Mouse (Mus musculus) left cerebral cortex, adult 9 months (tissue): ENCODE measurements around the gene Gramd1b.

Source experiments
- DNase-seq, 2 experiments: peaks; one replicate each; pipeline ENCODE4 v3.0.0; 2022; ENCODE audit warnings: low spot score in 2 of 2

Gene Gramd1b

DNA sequence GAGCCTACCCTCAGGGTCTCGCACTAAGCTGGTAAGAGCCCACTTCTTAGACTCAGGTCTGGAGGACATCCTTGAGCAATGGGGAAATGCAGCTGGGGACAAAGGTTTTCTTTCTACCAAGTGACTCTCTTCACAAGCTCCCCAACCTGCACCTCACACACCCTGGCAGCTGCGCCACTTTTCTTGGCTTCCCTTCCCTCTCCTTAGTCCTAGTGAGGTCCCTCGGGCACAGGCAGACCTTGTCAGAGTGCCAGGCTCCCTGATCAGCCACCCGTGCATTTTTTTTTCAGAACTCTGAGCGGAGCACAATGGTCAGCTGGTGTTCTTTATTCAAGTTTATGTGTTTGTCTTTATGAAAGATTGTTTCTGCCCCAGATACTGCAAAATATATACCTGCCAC lies 194.5 kb downstream of the Gramd1b start:
- no peak for DNase-seq

DNA sequence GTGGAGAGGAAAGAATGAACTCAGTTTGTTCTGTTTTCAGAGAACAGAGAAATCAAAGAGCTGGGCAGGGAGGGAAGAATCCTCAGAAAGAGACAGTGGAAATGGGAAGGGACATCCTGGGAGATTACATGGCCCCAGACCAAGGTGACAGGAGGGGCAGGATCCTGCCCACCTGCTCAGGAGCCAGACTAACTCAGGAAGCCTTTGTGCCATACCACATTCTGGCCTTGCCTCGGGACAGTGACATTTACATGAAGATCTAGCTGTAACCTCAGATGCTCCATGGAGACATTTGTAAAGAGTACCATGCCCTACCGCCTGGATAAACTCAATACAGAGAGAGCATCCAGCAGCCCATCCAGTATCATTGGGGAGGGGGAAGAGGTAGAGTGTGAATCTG lies 196.6 kb downstream of the Gramd1b start:
- no peak for DNase-seq

DNA sequence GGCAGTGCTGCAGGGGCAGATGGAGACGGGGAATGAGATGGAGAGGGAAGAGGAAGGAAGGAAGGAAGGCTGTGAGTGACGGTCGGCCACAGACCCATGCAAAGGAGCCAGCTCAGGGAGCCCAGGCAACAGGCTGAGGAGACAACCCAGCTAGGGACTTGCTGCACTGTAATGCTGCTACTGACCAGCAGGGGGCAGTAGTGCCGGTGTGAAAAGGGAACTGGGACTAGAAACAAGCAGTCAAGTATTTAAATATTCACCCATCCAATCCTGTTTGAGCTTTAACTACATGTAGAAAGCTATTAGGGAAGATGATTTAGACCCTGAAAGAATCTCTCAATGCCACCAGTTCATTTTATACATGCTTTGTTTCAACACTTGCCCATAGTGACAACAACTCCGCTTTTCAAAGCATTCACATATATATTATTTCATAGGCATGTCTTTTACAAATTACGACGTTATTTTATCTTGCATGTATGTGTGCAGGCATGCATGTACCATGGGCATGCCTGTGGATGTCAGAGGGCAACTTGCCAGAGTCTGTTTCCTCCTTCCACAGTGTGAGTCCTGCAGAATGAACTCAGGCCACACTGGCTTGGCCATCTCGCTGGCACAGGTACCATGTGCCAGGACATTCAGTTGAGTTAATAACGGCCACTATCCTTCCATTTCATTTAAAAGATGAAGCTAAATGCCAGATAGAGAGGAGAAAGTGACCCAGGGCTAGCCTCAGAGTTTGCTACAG lies 197.4 kb downstream of the Gramd1b start:
- DNase-seq: peak in 1 of 2 experiments; percentile 85

GRCm38 (mm10) chr9:40332731-40333648 lies 198.2 kb downstream of the Gramd1b start:
- no peak for DNase-seq

DNA sequence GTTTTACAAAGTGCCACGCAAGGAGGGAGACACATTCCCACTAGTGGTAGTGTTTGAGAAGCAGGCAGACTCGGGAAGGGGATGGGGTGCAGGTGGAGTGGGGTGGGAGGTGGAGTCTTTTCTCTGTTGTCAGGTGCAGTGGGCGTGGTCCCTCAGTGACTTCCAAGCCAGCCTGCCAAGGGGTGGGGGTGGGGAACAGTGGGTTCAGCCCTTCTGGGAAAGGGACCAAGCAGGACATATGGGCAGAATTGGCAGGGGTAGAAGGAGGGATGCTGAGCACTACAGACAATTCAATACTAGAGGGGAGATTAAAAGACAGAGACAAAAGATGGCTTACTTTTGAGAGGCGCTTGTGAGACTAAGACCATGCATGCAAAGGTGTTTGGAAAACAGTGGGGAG lies 198.9 kb downstream of the Gramd1b start:
- no peak for DNase-seq

- DNase-seq: no peak
Observed at GRCm38 (mm10) chr9:40331411-40332286, 199.5 kb downstream of the Gramd1b start.

DNA sequence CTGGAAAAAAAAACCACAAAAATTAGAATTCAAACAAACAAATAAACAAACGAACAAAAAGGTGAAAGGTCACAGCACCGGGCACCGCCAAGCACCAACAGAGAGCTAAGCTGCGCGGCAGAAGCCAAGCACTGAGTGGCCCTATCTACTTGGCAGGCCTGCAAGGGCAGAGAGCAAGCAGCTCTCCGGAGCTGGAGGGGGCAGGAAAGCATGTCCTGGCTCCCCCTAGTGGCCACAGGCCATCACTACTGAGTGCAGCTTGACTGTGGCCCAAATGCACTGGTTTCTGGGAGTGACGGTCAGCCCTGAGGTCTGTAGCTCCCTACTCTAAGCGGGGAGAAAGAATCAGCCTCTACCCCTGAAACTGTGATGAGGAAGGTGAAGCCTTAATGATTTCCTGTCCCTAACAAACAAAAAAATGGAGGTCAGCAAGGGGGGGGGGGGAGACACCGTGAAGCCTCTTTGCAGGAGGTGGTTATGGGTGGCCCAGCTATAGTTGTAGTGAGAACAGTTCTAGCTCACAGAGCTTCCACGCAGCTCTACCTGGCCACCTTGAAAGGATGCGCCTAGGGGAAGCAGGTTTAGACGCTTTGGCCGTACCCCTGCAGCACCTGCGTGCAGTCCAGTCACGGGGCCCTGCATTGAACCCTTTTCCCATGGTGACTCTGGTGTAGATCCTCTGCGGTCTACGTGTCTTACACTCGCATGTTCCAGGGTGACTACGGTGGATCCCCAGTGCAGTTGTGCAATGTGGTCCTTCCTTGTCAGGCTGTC lies 200.4 kb downstream of the Gramd1b start:
- DNase-seq: peak; percentile 71 to 91

DNA sequence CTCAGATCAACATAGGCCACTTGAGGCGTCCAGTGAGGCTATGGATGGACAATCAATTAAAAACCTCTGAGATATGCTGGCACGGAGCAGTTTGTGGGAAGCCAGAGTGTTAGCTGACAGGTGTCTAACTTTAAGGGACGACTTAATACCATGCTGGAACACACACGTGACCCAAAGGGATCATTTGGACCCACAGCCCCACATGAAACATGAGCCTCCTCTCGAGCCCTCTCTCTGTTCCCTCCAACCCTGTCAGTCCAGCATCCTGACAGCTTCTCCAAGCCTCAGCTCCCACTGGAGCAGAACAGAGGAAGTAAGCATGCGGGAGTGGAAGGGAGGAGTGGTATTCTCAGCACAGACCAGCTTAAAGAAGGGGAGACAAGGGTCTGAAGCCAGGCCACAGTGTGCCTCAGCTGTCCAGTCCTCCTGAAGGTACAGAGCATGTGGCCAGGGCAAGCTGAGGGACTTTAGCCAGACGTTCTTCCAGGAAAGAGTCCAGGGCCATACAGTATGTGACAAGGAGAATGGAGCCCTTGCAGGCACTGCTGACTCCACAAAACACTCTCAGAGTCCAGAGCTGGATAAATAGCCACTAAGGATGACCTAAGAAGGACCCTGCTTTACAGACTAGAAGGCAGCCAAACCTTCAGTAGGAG lies 204.8 kb downstream of the Gramd1b start:
- no peak for DNase-seq

GRCm38 (mm10) chr9:40324826-40325225 lies 206.4 kb downstream of the Gramd1b start:
- DNase-seq: no peak

GRCm38 (mm10) chr9:40324232-40324792 lies 206.9 kb downstream of the Gramd1b start:
- DNase-seq: no peak

DNA sequence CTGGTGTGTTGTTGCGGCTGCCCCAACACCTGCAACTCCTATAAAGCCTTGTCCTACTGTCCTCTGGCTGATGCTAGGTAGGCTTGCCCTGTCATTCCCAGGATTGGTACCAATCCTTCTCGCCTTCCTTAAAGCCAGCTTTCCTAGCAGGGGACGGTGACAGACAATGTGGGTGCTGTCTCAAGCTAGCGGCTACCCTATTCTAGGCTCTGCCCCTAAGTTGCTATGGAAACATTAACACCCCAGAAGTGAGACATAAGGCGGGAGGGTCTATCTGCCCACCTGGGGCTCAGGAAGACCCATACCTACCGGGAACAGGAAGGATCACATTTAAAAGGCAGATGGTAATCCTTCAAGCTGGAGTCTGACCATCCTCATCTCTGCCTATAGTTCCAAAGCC lies 207.4 kb downstream of the Gramd1b start:
- no peak for DNase-seq

- no peak for DNase-seq
Observed at GRCm38 (mm10) chr9:40323171-40323570, 208.0 kb downstream of the Gramd1b start.

- DNase-seq: no peak
Observed at GRCm38 (mm10) chr9:40322372-40322771, 208.8 kb downstream of the Gramd1b start.

- no peak for DNase-seq
Observed at GRCm38 (mm10) chr9:40321668-40322003, 209.5 kb downstream of the Gramd1b start.

DNA sequence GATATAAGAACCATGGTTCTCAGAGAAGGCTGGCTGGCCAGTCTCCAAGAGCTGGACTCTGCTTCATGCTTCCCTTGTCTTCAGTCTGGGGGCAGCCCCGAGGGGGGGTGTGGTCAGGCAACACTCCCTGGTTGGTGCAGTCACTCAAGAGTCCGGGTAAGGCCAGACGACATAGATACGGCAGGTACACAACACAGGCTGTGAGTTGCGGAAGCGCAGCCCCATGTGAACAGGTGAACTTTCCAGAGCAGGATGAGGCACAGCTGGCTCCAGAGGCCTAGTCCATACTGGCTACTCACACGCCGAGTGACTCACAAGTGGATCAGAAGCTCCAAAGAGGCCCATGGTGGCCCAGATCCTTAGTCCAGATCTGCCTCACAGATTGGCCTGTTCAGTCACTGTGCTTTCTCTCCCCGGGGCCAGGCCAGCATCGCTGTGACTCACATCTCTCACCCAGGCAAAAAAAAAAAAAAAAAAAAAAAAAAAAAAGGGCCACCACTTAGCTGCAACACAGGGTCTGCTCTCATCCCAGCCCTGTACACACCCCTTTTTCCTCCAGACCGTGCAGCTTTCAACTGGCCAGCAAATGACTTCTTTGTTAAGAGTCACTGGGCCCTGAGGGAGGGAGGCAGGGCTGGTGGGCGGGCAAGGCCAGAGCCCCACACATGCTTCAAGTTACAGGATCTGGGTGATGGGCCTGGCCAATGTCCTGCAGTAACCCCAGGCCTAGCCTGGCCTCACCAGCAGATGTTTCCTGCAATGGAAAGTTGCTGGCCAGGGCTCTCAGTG lies 210.1 kb downstream of the Gramd1b start:
- DNase-seq: peak; percentile 60 to 69

DNA sequence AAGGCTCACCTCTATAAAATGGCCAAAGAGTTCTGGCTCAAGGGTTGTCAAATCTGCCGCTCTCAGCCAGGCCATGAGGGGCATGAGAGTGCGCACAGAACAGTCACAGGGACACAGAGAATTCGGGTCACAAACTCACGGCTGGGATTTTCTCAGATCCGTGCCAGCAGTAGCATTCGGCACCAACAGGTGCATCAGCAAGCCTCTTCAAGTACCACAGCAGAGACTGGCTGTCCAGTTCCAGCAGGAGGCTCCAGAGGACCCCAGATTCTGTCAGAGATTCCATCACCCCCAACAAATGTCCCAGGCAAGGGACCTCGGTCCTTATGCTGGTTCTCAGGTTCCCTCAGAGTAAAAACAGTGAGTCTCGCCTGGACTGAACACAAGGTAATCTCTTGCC lies 210.8 kb downstream of the Gramd1b start:
- no peak for DNase-seq

GRCm38 (mm10) chr9:40318771-40319170 lies 212.4 kb downstream of the Gramd1b start:
- DNase-seq: no peak

DNA sequence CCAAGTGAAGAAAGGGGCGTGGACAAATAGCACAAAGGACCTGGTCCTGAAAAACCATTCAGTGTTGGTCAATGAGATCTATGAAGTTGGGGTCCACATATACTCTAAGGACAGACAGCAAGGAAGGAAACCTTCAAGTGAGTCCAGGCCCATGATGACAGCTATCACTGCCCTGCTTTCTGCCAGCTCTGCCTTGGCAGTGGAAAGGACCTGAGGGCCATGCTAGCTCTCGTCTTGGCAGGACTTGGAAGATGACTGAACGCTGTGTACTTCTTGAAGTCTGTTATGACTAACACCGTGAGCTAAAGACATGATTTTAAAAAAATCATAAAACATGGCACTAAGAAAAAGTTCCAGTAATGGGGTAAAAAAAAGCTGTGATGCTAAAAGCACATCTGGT lies 213.4 kb downstream of the Gramd1b start:
- DNase-seq: no peak

GRCm38 (mm10) chr9:40316865-40317660 lies 214.1 kb downstream of the Gramd1b start:
- no peak for DNase-seq
